Mouse (Mus musculus): ENCODE results near the gene Dnajc28. TPM values are rescaled to one million over a fixed set of nuclear protein-coding genes. Genes with fewer than 3 reads are reported as not detected.

Gene Dnajc28
- polyA plus RNA-seq, 1 experiment, result 32.7 TPM

GRCm38 (mm10) chr16:91588703-91589102 is 30.1 kb downstream of the Dnajc28 start:
- Histone ChIP-seq H3K27ac (replicated peaks; ENCODE audit: low read depth, low read length) (no peak overlapping the region), H3K4me3 (ENCODE audit: insufficient read depth, low read depth, low read length) (no peak overlapping the region), H3K4me1 (ENCODE audit: control insufficient read depth, insufficient read depth, insufficient read length, low read length) (no peaks in the 10 kb centered on the region)

- Histone ChIP-seq H3K4me3 (ENCODE audit: insufficient read depth, low read depth, low read length) (no peak overlapping the region), H3K27ac (replicated peaks; ENCODE audit: low read depth, low read length) (no peak overlapping the region), H3K4me1 (ENCODE audit: control insufficient read depth, insufficient read depth, insufficient read length, low read length) (no peaks in the 10 kb centered on the region)
Measured at GRCm38 (mm10) chr16:91587730-91588453, 30.9 kb downstream of the Dnajc28 start.

GRCm38 (mm10) chr16:91586244-91586643 is 32.6 kb downstream of the Dnajc28 start:
- no peaks in the 10 kb centered on the region for H3K4me1 ChIP-seq (ENCODE audit: control insufficient read depth, insufficient read depth, insufficient read length, low read length)
- no peak overlapping the region for H3K4me3 ChIP-seq (ENCODE audit: insufficient read depth, low read depth, low read length)
- no peak overlapping the region for H3K27ac ChIP-seq (replicated peaks; ENCODE audit: low read depth, low read length)

DNA sequence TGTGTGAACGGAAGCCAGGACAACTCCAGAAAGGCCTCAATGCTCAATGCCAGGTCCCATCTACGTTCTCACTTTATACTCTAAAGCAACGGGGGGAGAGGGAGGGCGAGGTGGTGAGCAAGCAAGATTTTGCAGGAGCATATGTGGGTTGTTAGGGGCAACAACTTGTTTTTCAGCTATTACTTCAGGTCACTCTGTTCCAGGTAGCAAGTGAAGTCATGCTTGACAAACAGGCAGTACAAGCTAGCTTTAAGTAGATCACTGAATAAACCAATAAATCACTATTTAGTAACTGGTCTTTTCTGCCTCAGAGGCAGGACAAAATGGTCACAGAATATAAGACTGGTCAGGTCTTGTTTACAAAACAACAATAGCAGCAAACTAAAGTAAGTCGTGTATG is 33.2 kb downstream of the Dnajc28 start:
- H3K4me3 ChIP-seq (ENCODE audit: insufficient read depth, low read depth, low read length), result no peak overlapping the region
- H3K27ac ChIP-seq (replicated peaks; ENCODE audit: low read depth, low read length), result no peak overlapping the region
- no peaks in the 10 kb centered on the region for H3K4me1 ChIP-seq (ENCODE audit: control insufficient read depth, insufficient read depth, insufficient read length, low read length)

- H3K27ac ChIP-seq (replicated peaks; ENCODE audit: low read depth, low read length), result no peak overlapping the region
- H3K4me3 ChIP-seq (ENCODE audit: insufficient read depth, low read depth, low read length), result no peak overlapping the region
- H3K4me1 ChIP-seq (ENCODE audit: control insufficient read depth, insufficient read depth, insufficient read length, low read length), result no peaks in the 10 kb centered on the region
Measured at GRCm38 (mm10) chr16:91582307-91582706, 36.5 kb downstream of the Dnajc28 start.

- no peak overlapping the region for H3K4me3 ChIP-seq (ENCODE audit: insufficient read depth, low read depth, low read length)
- H3K27ac ChIP-seq (replicated peaks; ENCODE audit: low read depth, low read length), result no peak overlapping the region
- no peaks in the 10 kb centered on the region for H3K4me1 ChIP-seq (ENCODE audit: control insufficient read depth, insufficient read depth, insufficient read length, low read length)
Measured at GRCm38 (mm10) chr16:91578980-91579720, 39.7 kb downstream of the Dnajc28 start.

DNA sequence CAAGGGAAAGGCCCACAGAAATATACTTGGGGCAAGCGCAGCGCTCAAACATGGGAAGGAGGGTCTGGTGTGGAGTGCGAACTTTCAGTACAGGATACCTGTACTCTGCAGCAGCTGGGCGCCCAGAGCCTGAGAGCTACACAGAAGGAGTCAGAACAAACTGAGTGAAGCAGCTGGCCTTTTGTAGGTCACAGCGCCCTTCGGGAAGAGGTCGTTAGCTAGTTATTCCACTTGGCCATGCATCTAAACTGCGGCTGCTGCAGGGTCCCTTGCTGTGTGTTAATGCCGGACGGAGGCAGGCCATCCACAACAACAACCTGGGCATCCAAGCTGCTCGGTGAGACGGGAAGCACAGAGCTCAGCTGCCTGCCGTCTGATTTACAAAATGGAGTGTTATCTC is 43.7 kb downstream of the Dnajc28 start:
- Histone ChIP-seq H3K4me3 (ENCODE audit: insufficient read depth, low read depth, low read length) (no peak overlapping the region), H3K4me1 (ENCODE audit: control insufficient read depth, insufficient read depth, insufficient read length, low read length) (no peaks in the 10 kb centered on the region), H3K27ac (replicated peaks; ENCODE audit: low read depth, low read length) (no peak overlapping the region)

DNA sequence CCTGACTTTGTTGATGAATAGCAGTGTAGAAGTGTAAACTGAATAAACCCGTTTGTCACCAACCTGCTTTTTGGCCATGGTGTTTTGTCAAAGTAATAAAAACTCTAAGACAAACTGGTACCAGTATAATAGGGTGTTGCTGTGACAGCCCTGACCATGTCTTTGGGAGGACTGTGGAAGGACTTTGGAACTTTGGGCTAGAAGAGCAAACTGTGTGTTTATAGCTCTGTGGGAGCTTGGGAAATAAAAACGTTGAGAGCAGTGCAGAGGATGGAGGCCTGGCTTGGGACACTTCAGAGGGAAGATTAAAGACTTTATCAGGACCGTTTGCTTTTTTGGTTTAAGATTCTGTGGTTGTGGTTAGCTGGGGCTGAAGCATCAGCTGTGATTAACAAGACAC is 47.7 kb downstream of the Dnajc28 start:
- no peak overlapping the region for H3K27ac ChIP-seq (replicated peaks; ENCODE audit: low read depth, low read length)
- H3K4me3 ChIP-seq (ENCODE audit: insufficient read depth, low read depth, low read length), result no peak overlapping the region
- no peaks in the 10 kb centered on the region for H3K4me1 ChIP-seq (ENCODE audit: control insufficient read depth, insufficient read depth, insufficient read length, low read length)

GRCm38 (mm10) chr16:91568960-91569359 is 49.9 kb downstream of the Dnajc28 start:
- Histone ChIP-seq H3K4me3 (ENCODE audit: insufficient read depth, low read depth, low read length) (no peak overlapping the region), H3K4me1 (ENCODE audit: control insufficient read depth, insufficient read depth, insufficient read length, low read length) (peaks cover 2% of the 10 kb centered on the region; the same call in 1 of the 2 replicates), H3K27ac (replicated peaks; ENCODE audit: low read depth, low read length) (no peak overlapping the region)

GRCm38 (mm10) chr16:91566002-91566401 is 52.8 kb downstream of the Dnajc28 start:
- Histone ChIP-seq H3K4me1 (ENCODE audit: control insufficient read depth, insufficient read depth, insufficient read length, low read length) (peaks cover 2% of the 10 kb centered on the region; the same call in 1 of the 2 replicates), H3K4me3 (ENCODE audit: insufficient read depth, low read depth, low read length) (no peak overlapping the region), H3K27ac (replicated peaks; ENCODE audit: low read depth, low read length) (no peak overlapping the region)

- Histone ChIP-seq H3K4me3 (ENCODE audit: insufficient read depth, low read depth, low read length) (no peak overlapping the region), H3K4me1 (ENCODE audit: control insufficient read depth, insufficient read depth, insufficient read length, low read length) (peaks cover 2% of the 10 kb centered on the region; the same call in 1 of the 2 replicates), H3K27ac (replicated peaks; ENCODE audit: low read depth, low read length) (no peak overlapping the region)
Measured at GRCm38 (mm10) chr16:91565292-91565951, 53.4 kb downstream of the Dnajc28 start.

- Histone ChIP-seq H3K4me1 (ENCODE audit: control insufficient read depth, insufficient read depth, insufficient read length, low read length) (peaks cover 2% of the 10 kb centered on the region; the same call in 1 of the 2 replicates), H3K27ac (replicated peaks; ENCODE audit: low read depth, low read length) (0 out of 2 replicates have a peak overlapping the region, but pooled peaks have one; percentile 5), H3K4me3 (ENCODE audit: insufficient read depth, low read depth, low read length) (no peak overlapping the region)
Measured at GRCm38 (mm10) chr16:91564580-91565291, 54.1 kb downstream of the Dnajc28 start.

Data from brown adipose tissue, adult 24 weeks (tissue).